Mouse (Mus musculus) spleen, postnatal 4 days (tissue): ENCODE data around the gene Akap6.

Experiments
- DNase-seq, 2 experiments: peaks; one replicate each; pipeline ENCODE4 v3.0.0; 2022; ENCODE audit warnings: low spot score in 2 of 2

The Akap6 gene

DNA sequence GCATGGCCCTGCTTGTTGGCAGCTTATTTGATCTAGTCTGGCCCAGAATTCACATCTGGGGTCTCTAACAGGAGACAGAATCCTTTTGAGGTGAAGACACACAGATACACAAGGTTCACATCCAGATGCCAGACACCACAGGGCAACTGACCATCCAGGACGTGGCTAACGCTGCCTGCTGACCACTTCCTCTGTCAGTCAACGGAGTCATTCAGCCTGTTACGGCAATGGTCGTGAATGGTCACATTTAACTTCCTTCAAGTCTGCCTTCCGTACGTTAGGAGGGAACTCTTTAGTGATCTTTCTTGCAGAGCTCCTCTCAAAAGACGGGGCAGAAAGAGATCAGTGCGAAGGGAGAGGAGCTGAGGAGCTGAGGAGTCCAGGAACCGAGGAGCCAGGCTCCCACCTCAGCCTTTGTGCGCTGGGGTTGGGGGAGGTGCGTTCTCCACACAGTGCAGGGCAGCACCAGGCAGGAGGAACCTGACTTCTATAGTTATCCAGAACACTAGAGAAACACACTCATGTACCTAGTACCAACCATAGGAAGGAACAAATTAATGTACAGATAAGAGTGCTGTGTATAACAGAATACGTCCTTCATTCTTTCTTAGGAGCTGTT is 209.4 kb downstream of the Akap6 start:
- DNase-seq, result no peak

DNA sequence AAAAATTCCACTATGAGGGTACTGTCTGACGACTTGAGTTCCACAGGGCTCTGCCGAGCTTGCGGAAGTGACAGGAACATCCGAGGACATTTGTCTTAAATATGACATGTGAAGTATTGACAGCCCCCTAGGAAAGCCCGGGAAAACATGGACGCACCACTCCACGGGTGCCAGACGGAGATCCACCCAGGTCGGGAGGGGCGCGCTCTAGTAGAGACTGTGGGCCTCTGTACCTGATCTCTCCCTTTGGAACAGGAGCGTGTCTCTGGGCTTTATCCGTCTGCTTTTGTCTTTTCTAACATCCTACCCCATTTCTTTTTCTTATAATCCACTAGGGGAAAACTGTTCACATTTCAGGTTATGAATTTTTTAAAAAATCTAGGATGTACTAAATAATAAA is 211.2 kb downstream of the Akap6 start:
- no peak for DNase-seq

DNA sequence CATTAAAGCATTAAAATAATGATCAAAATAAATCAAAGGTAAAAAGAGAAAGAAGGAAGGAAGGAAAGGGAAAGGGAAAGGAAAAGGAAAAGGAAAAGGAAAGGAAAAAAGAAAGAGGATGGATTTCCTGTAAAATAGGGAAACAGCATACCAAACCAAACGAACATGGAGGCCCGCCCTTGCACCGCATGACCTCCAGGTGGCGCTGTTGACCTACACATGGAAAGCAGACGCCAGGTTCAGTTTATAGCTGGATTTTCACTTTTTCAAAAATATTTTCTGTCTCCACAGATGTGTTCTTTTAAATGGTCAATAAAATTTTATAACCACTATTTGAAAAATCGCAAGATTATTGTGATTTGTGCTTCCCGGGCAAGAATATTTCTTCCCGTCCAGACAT is 211.6 kb downstream of the Akap6 start:
- DNase-seq, result peak; percentile 50 to 87

DNA sequence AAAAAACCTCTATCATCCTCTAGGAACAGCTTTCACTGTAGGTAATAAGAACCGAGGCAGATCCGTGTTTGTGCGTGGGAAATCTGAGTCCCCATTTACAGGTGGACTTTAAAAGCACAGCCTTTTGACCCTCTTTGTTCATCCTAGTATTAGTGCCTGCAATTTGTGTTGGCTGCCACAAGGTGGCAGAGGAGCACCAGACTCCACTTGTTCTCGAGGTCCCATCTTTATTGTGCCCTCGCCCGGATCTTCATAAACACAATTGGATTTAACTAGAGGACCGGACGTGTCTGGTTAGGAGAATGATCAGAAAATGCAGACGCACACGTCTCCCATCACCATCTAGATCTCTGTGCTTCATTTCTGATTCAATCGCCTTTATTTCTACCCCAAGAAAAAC is 219.8 kb downstream of the Akap6 start:
- no peak for DNase-seq

DNA sequence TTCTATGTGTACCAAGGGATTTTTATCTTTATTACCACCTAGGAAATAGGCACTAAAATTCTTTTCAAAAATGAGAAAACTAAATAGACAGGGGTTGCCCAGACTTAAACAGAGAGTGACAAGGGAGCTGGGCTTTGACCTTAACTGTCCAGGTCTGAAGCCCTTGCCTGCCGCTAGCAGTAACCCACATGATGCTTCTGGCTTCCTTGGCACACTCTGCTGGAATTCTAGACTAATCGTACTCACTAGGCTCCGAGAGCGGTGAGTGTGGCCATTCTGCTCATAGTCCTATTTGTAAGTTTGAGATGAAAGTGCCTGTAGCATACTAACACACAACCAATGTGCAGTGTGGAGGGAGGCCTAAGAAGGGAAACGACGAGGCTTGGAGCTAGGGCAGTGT is 223.3 kb downstream of the Akap6 start:
- DNase-seq, result no peak

DNA sequence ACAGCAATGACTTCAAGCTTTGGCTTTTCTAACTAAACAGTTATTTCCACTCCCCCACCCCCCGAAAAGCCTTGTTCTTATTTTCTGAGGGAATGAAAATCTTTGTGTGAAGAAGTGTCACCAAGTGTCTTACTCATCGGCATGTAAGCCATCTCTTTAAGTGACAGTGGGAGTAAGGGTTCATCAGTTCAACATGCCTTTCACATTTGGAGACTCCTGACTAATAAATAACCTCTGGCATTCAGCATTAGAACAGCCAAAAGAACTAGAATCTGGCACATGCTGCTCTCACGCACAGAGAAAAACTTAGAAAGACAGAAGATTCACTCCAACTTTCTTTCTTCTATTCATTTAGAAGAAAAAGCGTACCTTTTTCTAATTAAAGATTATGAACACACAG is 226.3 kb downstream of the Akap6 start:
- DNase-seq, result no peak

DNA sequence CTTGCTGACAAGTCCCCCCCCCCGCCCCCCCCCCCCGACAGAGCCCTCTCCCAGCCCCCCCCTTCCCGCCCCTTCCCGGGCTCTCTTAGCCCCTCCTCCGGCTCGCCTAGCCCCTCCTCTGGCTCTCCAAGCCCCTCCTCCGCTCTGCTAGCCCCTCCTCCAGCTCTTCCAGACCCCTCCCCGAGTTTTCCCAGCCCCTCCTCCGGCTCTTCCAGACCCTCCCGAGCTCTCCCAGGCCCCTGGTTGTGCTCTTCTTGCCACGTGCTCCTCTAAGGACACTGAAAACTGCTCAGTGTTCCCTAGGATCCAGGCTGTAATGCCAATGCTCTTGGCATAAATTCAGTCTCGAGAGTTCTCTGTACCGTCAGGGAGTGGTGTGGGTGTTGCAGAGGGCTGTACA is 234.6 kb downstream of the Akap6 start:
- DNase-seq, result no peak

DNA sequence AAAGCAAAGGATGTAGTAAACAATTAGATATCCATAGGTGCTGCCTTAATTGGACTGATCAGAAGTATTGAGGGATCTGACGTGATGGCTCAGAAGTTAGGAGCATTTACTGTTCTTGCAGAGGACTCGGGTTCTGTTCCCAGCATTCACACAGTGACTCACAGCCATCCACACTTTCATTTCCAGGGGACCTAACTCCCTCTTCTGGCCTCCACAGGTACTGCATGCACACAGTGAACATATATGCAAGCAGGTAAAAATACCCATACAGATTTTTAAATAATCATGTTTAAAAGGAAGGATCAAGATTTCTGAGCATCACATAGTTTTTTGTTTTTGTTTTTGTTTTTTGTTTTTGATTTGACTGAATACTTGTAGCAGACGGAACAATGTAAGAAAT is 235.8 kb downstream of the Akap6 start:
- no peak for DNase-seq

DNA sequence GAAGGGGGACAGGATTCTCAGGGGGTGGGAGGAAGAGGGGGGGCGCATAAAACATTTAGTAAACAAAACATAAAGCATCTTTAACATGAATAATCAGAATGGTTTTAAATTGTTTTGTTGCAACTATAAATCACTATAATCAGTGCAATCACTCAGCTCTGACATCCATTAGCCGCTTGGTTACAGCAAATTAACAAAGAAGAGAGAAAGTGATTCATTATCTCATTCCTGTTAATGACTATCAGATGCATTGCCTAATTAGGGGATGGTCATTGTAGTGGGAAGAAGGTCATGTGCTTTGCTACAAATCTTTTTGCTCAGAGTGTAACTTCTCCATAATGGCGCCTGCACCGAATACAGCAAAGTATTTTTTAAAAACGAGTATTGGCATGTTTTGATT is 239.6 kb downstream of the Akap6 start:
- DNase-seq, result no peak

DNA sequence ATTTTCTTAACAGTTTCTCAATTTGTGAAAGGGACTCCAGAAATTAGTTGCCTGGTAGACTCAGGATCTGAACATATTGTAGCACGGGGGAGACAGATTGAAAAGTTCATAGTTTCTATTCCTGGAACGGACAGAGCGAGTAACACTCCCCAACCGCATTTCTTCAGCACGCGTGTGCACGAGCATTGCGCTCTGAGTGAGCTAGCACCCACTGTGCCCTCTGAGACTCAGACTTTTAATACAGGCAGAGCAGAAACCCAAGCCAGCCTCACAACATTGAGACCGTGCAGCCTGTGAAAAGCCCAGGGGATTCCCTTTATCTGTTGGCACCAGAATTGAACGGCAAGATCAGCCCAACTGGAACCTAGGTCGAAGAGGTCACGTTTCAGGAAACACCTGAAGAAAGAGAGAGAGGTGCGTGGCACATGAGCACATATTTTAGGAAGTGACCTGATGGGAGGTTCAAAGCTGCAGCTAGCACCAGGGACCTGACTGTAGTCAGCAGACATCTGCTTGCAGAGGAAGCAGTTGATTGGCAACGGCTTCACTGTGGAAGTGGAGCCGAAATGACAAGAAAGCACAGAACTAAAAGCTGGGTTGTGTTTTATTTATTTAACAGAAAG is 240.3 kb downstream of the Akap6 start:
- no peak for DNase-seq

DNA sequence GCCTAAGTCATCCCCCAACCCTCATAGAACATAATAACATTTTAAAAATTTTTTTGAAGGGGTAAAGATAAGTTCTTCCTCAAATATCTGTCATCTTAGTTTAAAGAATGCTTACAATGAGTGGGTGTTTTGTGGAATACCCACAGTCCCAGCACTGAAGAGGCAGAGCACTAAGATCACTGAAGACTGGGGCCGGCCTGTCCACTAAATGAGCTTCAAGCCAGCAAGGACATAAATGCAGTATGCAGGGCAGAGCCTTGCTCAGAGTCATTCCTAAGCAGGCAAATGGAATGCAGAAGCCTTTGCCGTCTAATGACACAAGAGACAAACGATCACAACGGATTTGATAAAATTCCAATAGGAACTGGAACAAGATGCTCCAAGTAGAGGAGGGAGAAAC is 242.8 kb downstream of the Akap6 start:
- DNase-seq, result no peak

DNA sequence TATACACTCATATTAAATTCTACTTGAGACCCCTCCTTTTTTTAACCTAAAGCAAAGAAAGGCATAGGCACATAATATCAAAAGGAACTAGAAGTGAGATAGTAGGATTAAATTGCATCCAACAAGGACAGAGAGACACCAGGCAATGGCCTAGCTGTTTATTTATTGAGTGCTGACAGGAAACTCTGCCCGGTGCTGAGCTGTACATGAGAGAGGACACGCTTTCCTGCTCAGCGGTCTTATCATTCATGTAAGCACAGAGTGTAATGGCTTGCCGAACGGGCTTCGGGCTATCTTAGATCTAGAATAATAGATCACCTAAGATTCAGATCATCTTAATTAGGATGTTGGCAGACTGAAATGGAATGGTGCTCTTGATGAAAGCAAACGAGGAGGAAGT is 245.1 kb downstream of the Akap6 start:
- DNase-seq, result no peak

DNA sequence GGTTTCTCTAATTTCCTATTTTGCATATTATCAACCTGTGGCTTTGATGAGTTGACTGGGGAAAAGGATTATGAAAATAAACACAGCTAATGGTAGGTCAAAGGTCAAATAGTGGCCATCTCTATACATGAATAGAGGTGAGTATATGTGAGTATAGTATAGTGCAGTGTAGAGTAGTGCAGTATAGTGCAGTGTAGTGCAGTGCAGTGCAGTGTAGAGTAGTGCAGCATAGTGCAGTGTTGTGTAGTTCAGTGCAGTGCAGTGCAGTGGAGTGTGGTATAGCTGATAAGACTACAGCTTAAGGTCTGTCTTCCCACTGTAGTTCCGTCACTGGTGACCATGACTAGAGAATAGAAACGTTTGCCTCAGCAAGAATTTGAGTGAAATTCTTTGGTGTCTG is 245.8 kb downstream of the Akap6 start:
- DNase-seq, result no peak

DNA sequence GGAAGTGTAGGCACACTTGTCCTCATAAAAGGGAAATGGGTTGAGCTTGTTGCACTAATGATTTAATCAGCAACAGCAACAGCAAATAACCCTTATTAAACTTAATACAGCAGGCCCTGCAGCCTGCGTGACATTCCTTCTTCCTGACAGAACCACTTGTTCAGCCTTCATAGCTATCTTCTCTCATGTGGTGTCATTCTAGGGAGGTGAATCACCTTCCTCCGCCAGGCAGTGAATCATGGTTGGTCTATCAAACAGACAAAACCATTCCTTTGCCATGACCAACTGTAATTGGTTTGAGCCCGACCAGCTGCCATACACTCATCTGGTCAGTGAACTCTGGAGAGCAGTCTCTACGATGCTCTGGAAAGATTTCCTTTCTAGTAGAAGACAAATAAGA is 251.5 kb downstream of the Akap6 start:
- DNase-seq, result no peak

DNA sequence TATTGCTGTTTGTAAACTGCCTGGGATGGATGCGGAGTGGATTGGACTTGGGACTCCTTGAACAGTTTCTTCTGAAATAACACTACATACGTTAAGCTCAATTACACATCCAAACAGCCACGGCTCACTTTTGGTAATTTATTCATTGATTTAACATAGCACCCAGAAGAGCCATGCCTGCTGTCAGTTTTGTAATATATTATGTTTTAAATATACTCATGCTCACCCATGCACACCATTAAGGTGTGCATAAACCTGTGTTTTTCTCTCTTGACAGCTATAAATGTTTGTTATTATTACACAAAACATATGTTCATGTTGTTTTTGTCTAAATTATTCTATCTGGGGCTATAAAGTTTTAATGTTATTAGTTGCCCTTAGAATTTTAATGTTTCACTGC is 258.4 kb downstream of the Akap6 start:
- DNase-seq, result no peak

DNA sequence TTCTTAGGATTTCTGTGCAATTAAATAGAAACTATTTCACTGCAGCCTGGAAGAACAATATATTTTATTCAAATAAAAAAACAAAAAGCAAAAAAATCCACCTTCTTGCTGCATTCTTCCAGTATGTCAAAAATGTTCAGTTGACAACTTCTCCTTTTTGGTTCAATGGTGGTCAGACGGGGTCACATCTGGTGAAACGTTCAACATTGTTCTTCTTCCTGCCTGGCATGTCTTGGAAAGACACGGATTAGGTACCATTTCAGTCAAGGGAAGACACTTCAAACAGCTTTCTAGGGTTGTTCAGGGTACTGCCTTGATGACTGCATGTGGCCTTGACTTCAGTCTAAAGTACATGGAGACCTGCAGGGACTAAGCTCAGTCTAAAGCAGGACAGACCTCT is 258.8 kb downstream of the Akap6 start:
- DNase-seq, result no peak

DNA sequence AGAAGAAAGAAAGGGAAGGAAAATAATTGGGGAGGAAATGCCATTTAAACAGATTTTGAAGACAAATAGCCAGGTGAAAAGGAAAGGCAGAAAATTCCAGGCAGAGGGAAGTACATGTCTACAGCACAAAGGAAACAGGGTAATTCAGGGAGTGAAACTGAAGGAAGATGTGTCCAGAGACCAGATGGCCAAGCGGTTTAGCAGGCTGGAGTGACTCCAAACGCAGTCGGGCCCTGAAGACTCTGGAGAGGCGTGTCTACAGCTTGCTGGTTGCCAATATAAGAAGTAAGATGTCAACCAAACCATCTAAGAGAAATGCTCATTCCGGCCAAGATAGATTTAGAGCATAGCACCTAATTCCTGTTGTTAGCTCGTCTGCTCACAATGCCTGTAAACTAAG is 292.6 kb downstream of the Akap6 start:
- DNase-seq, result no peak

DNA sequence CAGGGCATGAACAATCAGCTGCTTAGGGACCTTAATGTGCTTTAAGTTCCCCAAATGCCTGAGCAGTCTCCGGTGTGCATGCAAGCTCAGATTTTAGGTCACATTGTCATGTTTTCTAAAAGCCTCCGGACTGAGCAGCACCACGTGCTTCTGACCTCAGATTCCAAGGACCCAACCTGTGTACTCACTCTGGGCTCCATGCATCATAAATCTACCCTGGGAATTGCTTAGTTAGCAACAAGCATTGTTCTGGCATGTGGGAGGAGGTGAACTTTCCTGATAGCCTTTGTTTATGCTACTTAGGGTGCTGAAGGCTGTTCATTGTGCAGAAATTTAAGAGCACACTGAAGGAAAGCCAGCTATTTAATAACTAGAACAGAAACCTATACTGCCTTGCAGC is 313.2 kb downstream of the Akap6 start:
- no peak for DNase-seq

DNA sequence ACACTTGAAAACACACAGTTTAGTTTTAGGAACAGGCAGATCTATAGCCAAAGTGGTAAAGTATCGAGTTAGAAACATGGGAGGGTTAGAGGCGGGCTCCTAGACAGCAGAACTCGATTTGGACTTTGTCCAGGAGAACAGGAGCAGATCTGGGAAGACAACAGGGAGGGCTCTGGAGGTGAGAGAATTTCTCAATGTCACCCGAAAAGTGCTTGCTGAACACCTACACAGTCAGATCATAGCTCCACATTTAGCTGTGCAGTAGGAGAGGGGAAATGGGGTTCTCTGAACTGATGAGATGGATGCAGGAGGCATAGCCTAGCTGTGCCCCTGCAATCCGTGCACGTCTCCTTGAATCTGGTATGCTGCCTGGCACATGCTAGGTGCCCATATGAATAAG is 315.4 kb downstream of the Akap6 start:
- DNase-seq, result no peak

DNA sequence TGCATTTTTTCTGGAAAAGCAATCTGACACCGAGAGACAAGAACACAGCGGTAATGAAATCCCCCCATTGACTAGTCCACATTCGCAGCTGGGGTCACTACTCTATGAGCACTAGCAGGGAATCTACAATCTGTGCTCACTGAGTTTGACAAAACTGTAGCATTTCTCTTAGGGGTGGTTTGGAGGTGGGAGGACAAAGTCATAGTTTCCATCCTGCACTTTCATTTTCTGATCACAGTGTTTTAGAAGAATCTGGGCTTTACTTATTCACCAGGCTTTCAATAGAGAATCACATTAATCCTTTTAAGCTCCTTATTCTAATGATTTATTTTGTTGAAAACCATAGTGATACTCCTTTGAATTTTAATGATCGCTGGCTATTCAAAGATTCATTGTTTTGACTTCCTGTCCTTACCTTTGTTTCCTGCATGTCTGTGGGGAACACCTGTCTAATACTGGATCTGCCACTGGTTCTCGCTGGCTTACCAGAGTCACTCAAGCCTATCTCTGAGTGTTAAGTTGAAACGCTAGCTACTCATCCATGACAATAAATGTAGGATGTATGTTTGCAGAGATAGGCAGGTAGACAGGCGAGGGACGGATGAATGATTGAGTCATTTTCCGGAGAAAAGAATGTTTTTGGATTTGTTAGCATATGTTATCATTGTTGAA is 325.5 kb downstream of the Akap6 start:
- DNase-seq, result no peak

DNA sequence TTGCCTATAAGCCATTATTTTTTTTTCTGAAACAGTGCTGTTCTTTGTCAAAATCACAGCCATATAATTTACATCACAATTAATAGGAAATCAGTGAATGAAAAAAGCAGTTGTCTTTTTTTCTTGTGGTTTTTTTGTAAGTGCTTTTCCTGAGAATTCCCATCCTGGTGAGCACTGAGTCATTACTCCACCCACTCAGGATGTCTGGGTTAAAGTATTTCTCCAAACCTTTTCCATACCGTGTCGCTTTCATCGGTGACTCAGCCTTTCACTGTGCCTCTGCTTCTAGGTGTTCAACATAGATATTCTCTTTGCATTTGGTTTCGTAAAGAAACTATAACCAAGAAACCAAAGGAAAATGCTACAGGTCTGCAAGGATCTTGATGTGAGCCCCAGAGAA is 328.1 kb downstream of the Akap6 start:
- DNase-seq, result no peak

DNA sequence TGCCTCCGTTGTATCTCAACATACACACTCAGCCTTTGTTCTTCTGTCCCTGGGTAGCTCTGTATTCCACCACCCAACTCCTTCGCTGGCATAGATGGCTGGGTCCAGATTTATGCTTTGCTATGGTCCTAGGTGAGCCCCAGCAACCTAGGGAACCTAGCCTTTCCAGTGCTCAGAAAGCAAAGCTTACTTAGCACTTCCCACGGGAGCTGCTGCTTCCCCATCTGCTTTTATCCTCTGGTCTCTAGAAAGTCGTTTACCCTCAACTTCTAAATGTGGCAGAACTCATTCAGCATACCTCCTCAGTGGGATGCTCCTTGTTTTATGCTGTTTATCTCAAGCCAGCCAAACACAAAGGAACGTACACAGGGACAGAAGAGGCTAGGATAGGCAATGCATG is 329.7 kb downstream of the Akap6 start:
- no peak for DNase-seq

DNA sequence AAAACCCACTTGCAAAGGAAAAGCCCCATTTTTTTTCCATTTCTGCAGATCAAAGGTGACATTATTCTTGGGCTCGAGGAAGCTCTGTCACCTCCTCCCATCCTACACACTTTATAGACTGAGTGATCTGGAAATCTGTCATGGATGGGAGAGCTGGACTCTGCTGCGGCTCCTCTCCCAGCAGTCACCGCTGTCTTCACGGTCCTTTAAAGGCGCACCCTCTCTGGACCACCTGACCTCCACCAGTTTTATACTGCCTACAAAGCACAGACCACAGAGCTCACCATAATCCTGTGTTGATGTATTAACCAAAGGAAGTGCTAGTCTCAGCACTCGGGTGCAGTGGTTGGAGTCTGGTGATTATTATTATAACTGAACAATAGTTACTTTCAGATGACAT is 330.7 kb downstream of the Akap6 start:
- DNase-seq, result no peak

DNA sequence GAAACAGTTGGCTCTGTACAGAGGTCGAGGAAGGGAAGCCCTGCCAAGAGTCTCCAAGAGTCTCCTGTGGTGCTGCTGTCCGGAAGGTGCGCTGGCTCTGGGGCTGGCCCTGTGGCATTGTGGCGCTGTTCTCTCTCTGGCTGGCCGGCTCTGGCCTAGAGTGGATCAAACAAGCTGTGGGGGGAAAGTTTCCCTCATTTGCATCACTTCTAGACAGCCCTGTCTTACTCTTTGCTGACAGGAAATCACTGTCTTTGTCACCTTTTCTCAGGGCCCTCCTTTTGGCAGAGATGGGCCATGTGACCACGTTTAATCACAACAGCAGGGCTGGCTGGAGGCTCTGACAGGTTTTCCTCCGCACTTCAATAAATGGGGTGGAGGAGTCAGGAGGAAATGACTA is 333.6 kb downstream of the Akap6 start:
- DNase-seq, result no peak
